Mouse (Mus musculus) embryonic stem cell, embryonic (primary cell): ENCODE data around the gene Gm20931.
"Not testable (repeated sequence)": the region's sequence is repeated elsewhere in the genome, so short reads cannot be mapped to it uniquely, and the experiment has no call there.

Experiments used
- CTCF ChIA-PET, 4 experiments: fragments of 300-600 bp in 2 of 4; fragments of 350-600 bp in 2 of 4; sonication (Branson Sonifier 250); formaldehyde crosslinking; loops; one replicate each; lab custom pipeline; 2022; ENCODE audit warnings: inconsistent platforms in 2 of 4; lab: Charles Lee
- POLR2A ChIA-PET, 4 experiments: fragments of 300-600 bp in 2 of 4; fragments of 350-600 bp in 2 of 4; sonication (Branson Sonifier 250); formaldehyde crosslinking; loops; one replicate each; lab custom pipeline; 2022; ENCODE audit warnings: antibody characterized with exemption in 4 of 4, inconsistent platforms in 1 of 4; lab: Charles Lee

The Gm20931 gene

DNA sequence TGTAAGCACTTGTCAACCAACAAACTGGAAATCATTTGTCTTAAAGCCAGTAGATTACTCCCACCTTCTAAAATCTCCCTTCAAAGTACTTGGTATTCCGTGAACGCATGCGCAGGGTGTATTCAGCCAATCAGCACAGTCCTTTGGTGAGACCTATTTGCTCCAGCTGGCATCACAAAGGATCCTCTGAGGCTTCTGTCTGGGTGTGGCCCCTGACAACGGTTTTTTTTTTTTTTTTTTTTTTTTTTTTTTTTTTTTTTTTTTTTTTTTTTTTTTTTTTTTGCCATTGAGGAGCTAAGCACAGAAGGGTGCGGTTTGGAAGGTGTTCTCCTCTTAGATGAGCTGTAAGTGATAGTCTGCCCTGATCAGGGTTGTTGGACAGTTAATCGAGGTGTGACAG is at the start of gene Gm20931:
Gene Gm20931 (plus strand): TSS at position 301 of the 400 bp plus-strand sequence.
- POLR2A ChIA-PET, CTCF ChIA-PET: not testable (repeated sequence)
